Mouse (Mus musculus): ENCODE measurements around the gene Lrrc4.
A peak's percentile ranks its signal among the peaks of the same experiment; 100 is the strongest.

Gene Lrrc4

DNA sequence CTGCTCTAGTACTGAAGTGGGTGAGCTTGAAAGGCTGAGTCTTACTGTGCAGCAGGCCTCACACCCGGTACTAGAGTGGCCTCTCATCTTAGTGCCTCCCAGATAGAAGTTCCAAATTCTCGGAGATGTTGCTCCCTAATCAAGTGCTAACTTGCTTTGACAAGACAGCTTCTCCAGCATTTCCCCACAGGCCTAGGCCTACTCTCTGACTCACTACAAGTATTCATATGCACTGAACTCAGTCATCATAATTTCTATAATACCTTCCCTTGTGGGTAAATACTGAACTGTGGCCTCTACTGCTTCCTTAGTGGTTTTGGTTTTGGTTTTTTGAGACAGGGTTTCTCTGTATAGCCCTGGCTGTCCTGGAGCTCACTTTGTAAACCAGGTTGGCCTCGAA is 8.2 kb downstream of the Lrrc4 start:
- no peak for DNase-seq

DNA sequence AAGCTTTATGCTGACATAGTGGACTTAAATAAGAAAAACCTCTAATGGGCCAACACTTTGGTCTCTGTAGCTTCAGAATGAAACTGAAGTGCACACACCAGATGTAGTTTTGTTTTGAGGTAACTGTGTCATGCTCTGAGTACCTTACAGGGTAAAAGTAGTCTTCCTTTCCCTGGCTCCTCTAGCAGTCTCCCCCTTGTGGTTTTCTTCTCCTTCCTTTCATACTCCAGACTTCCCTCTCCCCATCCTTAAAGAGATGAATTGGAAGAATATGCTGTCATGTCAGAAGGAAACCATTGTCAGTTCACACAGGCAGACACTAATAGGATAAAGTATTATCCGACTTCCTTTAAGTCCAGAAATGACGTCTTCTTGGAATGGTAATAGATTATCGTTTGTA is 9.3 kb downstream of the Lrrc4 start:
- DNase-seq, result no peak

DNA sequence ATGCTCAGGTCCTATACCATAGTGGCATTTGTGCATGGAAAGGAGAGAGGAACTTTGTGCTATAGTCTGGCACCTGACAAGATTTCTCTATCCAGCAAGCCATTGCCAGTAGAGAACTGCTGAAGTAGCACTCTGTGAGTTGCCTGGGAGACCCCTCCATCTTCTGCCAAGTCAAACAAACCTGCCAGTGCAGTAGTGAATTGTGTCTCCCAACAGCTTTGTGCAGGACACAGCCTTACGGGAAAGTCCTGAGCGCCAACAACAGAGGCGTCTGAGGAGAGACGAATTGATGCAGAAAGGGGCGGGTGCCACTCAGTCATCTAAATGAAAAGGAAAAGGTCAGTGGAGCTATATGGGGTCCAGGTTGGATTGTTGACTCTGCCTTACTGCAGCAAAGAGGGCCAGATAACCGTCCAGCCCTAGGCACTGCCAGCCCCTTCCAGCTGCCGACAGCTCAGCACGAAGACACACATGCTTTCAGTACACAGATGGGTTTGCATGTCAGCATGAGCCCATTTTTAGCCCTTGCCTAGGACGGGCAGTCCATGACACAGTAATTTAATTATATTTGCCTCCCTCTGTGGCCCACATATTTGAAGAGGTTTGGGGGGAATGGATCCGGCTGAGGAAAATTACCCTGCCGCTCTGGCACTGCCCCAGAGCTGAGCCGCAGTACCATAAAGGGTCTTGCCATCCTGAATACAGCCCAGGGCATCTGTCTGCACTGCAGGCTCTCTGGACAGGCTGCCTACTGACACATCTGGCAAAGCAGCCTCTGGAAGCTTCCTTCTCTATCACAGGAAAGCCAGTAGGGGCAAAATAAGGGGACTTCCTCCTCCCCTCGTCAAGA is 11.8 kb downstream of the Lrrc4 start:
- no peak for DNase-seq

DNA sequence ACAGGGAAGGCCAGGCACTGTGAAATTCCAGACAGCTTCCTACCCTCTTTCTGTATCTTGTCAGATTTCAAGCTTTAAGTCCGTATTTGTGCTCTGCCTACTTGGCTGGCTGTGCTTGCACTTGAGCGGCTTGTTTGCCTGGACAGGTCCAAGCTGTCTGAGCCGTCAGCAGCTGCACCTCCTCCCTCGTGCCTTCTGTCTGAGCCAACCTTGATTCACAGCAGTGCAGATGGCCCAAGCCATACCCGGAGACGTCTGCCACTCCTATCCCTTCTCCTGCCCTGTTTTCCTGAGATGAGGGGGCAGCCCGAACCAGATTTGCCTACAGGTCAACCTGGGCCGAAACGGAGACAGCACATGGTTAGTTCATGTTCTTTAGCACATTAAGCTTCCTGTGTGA is 14.5 kb downstream of the Lrrc4 start:
- DNase-seq, result no peak

DNA sequence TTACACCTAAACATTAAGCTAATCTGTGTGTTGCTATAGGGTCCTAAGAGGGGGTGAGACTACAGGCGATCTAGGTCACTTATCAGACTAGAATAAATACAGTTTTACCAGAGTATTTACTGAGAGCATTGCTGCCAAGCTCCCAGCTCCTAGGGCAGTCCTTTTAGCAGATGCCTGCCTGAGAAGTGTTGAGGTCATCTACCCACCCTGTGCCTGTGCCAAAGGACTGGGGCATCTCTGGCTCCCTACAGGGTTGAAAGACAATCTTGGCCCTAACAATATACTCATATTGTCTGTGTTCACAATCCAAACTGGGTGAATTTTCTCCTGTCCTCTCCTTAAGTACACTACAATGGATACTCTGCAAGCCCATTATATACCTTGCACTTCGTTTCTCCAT is 16.7 kb downstream of the Lrrc4 start:
- no peak for DNase-seq

DNA sequence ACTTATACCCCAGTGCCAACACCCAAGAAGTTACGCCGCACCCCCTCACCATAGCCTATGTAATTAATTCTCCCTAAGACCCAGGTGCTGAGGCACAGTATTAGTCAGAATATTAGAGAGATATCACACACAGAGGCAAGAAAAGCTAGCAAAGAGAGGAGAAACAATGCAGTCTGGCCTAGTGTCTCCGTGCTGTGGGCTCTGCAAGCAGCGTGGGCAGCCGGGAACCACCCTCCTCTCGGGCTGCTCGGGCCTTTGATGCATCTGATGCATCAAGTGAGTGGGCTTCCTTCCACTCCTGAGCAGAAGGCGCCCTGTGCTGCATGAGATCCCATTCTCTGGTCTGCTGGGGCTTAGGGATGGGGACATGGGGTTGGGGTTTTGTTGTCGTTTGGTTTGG is 18.5 kb downstream of the Lrrc4 start:
- no peak for DNase-seq

DNA sequence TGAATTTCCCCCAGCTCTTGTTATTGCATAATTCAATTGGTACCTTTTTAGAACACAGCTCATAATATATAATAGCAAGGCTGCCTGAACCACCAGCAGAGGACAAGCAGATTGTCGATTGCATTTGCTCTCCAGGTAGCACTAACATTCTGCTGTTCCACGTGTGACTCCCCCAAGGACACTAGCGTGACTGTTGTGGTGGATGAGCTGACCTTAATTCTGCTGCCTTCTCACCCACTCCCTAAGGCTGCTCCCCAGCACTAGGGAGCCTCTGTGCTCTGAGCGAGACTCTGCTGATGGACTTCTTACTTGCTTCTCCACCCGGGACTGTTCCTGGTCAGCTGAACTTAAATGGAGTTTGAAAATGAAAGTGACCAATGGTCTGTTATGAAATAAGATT is 26.8 kb downstream of the Lrrc4 start:
- no peak for DNase-seq

DNA sequence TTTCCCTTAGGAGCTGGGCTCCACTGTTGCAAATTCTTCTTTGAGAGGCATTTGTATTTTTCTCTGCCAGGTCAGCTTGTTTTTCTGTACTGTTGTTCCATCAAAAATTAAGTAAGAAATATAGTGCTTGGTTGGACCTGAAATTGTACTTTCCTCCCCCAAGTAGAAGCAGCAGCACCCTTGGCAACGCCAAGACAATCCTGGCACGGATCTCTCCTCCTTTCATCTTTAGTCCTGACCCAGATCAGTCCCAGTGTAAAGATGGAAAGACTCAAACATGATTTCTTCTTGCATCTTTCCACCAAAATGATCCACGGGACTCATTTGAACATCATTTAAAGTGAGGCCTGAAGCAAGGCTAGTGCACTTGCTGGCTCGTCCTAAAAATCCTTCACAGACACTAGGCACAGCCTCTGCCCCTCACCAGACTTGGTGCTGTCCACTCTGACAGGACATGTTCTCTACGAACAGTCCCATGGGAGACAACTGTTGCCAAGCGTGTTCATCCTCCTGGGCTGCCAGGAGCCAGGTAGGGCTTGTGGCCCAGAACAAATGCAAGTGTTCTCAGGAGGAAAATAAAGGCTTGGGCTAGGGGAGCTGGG is 27.8 kb downstream of the Lrrc4 start:
- no peak for DNase-seq

DNA sequence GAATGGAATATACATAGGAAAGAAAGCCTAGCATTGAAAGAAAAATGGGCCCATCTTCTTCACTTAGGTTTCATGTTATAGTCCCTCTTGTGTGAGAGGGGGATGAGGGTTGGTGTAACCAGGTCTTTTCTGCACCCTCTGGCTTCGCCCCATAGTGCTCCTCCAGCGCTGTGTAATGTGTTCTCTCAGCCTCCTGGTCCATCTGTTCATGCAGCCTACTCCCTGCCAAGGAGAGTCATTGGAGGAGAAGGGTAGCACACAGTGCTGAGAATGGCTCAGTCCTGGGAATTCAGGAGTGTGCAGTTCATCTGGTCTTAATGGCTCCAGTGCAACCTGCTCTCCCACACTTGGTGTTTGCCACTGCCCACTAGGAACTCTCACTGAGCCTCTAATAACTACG is 30.6 kb downstream of the Lrrc4 start:
- no peak for DNase-seq

DNA sequence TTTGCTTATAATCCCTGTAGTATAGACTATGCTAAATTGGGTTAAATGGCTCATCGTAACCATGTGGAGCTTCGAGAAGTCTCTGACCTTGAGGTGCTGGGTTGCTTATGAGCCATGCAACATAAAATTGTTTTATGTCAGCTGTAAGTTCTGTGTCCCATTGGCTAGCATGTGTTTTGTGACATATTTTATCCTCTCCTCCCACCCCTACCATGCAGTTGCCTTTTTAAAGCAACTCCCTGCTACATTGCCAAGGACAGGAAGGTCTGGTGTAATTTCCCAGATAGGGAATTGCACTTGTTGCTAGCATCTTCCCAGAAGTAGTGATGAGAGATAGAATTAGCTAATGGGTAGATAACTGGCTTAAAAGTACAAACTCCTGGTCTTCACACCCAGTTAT is 31.7 kb downstream of the Lrrc4 start:
- DNase-seq, result no peak

DNA sequence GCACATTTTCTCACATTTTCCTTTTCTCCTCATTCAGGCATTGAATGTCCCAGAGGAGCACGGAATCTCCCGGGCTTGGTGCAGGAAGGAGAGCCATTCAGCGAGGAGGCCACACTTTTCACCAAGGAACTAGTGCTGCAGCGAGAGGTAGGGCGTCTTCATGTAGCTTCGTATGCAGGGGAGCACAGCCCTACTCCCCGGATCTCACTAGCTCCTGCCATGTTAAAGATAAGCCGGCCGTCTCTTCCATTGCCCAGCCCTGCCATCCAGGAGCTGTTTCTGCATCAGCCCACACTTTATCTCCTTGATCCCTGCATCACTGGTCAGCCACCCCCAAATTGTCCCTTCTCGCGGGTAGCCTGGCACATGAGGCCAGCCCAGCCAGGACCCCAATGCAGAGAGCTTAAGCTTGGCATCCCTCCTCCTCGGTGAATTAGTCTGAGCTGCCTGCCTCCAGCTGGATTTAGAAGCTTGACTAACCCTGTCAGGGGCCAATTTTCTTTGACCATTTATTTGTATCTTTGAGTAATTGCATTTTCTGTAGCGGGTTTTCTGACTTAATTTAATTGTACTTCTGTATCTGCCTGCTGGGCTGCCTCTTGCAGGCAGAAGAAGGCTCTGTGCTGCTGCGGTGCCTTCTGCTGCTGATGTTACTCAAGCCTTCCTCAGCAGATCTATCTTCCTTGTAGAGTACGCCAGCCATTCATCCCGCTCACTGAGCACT is 35.6 kb downstream of the Lrrc4 start:
- DNase-seq, result no peak

DNA sequence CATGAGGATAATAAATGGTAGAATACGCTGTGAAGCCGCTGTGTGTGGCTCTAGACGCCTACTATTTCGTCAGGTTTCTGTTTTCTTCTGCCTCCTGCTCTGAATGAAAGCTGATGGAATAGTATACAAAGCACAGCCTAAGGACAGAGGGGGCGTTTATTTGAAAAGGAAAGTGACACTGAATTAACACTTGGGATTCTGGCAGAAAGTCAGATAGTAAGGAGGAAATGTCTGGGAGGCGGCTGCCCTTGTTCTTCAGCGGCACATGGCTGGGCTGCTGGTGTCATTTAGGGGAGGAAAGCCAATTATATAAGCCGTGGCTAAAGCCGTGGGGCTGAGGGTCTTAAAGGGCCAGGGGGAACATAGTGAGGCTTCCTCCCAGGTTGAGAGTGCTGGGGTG is 36.2 kb downstream of the Lrrc4 start:
- no peak for DNase-seq

DNA sequence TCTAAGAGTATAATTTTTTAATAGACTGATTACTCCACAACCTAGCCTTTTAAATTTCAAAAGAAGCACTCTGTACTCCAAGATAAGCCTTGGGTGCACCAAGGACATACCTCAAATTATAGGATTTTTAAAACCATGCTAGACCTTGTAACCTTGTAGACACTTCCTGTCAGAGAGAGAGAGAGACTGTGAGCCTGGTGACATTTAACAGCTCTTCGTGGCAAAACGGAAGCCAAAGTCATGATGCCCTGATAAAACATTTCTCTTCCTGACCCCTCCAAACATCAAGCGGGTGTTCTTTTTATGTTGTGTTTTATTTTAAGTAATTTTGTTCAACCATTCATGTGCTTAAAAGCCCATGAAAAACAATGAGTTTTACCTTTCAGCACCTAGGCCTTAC is 39.7 kb downstream of the Lrrc4 start:
- DNase-seq, result no peak

DNA sequence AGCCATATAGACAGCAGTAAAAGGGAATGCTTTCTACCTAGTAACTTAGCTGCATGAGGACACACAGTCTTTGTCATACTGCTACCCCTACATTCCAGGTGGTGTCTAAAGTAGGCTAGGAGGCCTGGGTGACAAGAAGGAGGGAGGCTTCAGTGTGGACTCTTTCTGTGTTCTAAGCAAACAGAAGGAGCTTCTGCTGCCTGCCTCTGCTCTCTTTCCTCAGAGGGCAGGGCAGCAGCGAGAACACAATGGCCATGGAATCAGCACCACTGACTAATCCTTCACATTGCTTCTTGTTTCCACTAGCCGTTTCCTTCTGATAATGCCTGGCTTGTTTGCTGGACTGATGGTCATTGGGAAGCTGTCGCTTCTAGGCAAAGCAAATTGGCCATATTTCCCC is 40.4 kb downstream of the Lrrc4 start:
- DNase-seq, result no peak

DNA sequence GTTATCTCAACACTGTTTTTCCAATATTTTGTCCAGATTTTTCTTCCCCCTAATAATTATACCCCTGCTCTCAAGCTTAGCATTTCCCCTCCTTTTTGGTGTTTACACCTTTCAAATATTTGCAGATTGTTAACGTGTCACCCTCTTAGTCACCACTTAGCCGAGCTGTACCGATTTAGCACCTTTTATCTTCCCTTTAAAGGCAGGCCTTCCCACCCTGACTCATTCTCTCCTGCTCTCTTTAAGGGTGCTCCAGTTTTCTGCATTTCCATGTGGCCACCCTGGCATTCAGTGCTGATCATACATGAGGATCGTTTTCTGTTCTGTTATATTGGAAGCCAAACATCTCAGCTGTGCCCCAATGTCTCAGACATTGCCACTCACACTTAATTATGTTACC is 41.9 kb downstream of the Lrrc4 start:
- DNase-seq, result no peak

DNA sequence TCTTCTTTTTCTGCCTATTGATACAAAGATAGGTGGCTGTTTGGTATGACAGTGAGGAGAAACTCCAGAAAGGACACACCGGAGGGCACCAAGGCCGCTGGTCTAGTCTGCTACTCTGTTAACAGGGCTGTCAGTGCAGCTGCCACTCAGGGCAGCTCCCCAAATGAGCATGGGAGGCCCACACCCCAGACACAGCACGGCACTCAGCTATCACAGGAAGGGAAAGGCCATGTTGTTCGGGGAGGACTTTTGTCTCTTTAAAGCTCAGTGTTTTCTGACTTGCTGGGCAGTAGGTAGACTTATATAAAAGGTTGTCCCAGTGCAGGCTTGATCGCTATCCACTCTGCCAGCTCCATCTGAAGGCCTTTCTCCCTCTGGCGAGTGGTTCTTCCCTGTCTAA is 44.4 kb downstream of the Lrrc4 start:
- DNase-seq, result no peak

DNA sequence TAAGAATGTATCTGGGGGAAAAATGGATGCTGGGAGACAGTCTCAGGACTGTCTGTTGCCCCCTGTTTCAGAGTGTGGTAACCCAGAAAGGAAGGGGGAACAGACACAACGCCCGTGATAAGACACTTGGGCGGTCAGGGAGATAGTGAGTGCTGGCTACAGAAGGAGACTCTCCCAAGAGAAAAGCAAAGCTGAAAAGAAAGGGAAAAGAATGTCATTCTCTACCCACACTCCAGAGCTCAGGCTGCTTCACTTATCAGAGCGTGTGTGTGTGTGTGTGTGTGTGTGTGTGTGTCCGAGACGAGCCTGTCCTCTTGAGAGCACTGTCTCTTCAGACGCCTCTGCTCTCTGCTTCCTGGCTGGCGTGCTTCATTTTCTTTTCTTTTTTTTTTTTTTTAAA is 45.8 kb downstream of the Lrrc4 start:
- no peak for DNase-seq

DNA sequence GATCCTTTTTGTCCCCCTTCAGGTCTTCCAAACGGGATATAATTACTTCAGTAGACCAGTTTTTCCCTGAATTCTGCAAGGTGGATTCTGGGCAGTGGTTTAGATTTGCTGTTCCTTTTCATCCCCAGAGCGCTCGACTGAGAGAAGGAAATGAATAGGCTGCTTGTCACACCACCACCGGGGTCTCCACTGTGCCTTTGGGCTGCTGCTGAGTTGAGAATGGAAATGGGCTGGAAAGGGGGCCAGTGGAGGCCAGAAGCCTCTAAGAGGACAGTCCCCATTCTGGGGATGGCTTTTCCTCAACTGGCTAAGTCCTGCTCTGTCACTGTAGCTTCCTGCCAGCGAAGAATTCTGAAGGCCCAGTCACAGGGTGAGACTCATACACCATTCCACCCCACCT is 47.6 kb downstream of the Lrrc4 start:
- DNase-seq, result no peak

DNA sequence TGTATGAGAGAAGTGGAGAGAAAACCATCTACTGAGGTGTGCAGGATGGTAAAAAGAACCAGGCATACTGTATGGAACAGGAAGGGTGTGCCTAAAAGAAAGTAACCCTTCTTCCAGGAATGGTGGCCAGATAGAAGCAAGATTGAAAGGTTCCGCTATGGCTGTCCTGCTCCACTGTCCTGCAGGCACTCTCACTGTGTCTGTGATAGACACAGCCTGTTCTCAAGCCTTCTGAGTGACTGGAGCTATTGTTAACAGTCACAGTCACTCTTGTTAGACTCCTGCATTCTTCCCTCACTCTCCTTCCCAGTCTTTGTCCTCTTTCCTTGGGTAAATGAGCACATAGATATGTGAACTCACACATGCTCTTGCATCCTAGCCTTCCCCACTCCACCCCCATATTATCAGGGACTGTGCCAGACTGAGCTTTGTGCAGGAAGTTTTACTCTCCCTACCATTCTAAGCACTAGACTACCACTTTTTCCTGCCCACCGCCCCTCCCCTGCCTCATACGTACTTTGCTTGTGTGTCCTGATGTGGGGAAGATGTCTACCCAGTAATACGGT is 48.4 kb downstream of the Lrrc4 start:
- DNase-seq, result no peak

DNA sequence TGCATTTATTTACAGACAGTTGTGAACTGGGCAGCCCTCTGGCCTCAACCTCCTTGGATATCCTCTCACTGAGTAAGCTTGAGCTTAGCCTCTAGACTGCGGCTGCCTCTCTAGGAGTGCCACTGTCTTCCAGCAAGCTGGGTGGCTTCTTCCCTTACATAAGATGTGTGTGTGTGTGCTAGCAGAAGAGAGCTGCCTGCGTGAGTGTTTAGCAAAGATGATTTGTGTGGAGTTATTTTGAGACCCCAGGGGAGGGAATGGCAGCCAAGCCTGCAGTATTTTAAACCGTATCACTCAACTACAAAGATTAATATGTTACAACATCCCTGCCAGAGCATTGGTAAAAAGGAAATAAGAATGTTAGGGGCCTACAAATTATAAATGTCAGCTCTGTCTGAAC is 49.9 kb downstream of the Lrrc4 start:
- DNase-seq, result peak; percentile 35

DNA sequence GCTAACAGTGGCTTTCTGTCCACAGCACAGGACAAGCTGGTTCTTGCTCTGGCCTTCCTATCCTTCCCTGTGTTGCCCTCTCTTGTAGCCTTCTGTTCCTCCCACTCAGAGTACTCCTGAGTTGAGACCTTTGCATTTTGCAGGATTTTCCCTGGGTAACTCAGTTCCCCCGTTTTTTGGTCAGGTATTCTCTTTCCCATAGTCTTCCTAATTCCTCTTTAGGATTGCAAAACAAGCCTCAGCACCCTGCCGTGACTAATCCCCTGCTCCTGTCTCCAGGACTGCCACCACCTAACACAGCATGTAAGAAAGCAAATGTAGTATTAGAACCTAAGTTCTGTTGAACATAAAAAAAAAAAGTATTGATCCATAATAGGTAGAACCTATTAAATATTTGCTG is 60.2 kb downstream of the Lrrc4 start:
- no peak for DNase-seq

DNA sequence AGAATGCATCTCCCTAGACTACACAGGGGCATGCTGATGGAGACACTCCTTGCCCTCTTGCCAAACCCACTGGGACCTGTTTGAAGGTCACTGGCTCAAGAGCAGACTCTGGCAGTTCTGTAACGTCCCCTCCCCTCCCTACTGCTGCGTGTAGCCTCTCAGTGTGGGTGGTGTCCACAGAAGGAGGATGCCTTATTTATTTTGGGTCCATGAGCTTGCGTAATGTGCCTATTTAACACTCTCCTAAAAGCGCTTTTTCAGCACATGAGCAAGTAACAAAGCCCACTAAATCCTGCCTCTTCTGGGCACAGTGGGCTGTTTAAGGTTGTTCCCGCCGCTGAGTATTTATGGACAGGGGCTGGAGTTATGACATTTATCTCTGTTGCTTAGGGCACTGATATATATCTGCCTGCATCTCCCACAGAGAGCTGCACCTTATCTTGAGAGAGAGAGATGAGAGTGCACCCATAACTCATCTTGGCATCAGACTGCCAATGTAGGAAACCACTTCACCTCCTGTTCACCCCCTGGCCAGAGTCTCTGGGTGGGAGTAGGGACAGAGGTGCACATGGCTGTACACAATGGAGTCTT is 63.6 kb downstream of the Lrrc4 start:
- no peak for DNase-seq

DNA sequence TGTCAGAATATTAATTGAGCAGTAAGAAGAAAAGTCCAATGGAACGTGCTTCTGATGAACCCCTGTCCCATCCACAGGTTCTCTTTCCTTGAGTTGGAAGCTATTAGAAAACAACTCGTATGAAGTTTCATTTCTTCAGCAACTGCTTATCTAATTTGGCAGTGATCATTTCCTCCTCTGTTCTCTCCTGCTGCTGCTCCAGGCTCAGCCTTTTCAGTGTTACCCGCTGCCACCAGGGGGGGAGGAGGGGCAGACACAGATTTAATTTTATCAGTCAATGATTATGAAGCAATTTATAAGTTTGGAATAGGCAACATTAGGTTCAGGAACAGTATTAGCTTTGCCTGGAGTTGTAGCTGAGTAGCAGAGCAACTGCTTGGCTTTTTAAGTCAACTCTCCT is 64.9 kb downstream of the Lrrc4 start:
- no peak for DNase-seq
